Mouse (Mus musculus) liver, embryonic 15.5 days (tissue): ENCODE results near the gene Bloc1s3. TPM values are rescaled to one million over a fixed set of nuclear protein-coding genes. Genes with fewer than 3 reads are reported as not detected.
"Not testable (repeated sequence)": the region's sequence is repeated elsewhere in the genome, so short reads cannot be mapped to it uniquely, and the experiment has no call there.

Experiments used
- ATAC-seq: fragments of 200-750 bp; cut with Nextera tagmentation; 2 replicates; pipeline ENCODE4 v1.8.0; 2017; ENCODE audit warnings: moderate number of reproducible peaks, mild to moderate bottlenecking, moderate library complexity; ENCODE audit not compliant: insufficient read depth
- H3K27ac ChIP-seq: fragments of 300-500 bp; sonication (generic); replicated peaks from 2 replicates; pipeline ENCODE4 v1.5.1; 2015; ENCODE audit warnings: mild to moderate bottlenecking, inconsistent platforms
- H3K27me3 ChIP-seq: fragments of 300-500 bp; sonication (generic); 2 replicates; pipeline ENCODE4 v1.6.1; 2015; ENCODE audit warnings: mild to moderate bottlenecking, inconsistent platforms
- H3K36me3 ChIP-seq: fragments of 300-500 bp; sonication (generic); replicated peaks from 2 replicates; pipeline ENCODE4 v1.6.1; 2015; ENCODE audit warnings: moderate library complexity, mild to moderate bottlenecking, inconsistent platforms
- H3K4me1 ChIP-seq: fragments of 300-500 bp; sonication (generic); replicated peaks from 2 replicates; pipeline ENCODE4 v1.6.1; 2015; ENCODE audit warnings: inconsistent platforms
- H3K4me2 ChIP-seq: fragments of 300-500 bp; sonication (generic); 2 replicates; pipeline ENCODE4 v1.6.1; 2015; ENCODE audit warnings: moderate library complexity, mild to moderate bottlenecking, inconsistent platforms
- H3K4me3 ChIP-seq: fragments of 300-500 bp; sonication (generic); replicated peaks from 2 replicates; pipeline ENCODE4 v1.5.1; 2015; ENCODE audit warnings: mild to moderate bottlenecking, inconsistent platforms
- H3K9ac ChIP-seq: fragments of 300-500 bp; sonication (generic); 2 replicates; pipeline ENCODE4 v1.6.1; 2015; ENCODE audit warnings: moderate library complexity, mild to moderate bottlenecking, inconsistent platforms
- H3K9me3 ChIP-seq: fragments of 300-500 bp; sonication (generic); replicated peaks from 2 replicates; pipeline ENCODE4 v1.6.1; 2016; ENCODE audit warnings: inconsistent platforms
- WGBS: fragments of 180-500 bp; shearing (Covaris S2); methylation state at CpG from one replicate; pipeline ENCODE4 v1.1.7; 2015; ENCODE audit warnings: mixed read lengths; ENCODE audit not compliant: insufficient replicate concordance; 5-methylcytosine and 5-hydroxymethylcytosine counted together
- polyA plus RNA-seq: library from polyadenylated mRNA; unstranded; fragments of >200 nt; fragmentation: Nextera tagmentation; extraction: Ambion mirVana; gene quantifications from 2 replicates; pipeline ENCODE4 v1.2.1, GENCODE M21; 2015

Gene Bloc1s3
- polyA plus RNA-seq, 1 experiment from 2014 or later = 0.79 TPM

DNA sequence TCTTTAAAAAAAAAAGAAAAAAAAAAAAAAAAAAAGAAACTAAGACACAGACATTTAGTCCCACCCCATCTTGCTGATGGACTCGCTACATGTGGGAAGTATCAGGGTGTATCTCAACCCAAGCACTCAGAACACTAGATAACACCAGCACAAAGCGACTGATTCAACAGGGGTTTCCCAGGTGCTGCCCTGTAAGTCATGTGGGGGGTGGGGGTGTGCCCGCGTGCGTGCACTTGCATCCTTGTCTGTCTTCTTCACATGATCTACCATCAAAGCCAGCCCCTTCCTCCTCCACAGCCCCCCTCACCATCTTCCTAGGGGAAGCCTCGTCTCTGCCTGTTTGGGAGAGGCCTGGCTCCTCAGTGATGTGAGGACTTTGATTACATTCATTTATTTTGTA lies 4.2 kb upstream of the Bloc1s3 start:
- H3K27me3 ChIP-seq = peaks cover 28% of the 10 kb centered on the region
- H3K9me3 ChIP-seq = no peaks in the 10 kb centered on the region
- no peak overlapping the region for H3K27ac ChIP-seq
- H3K4me1 ChIP-seq = peaks cover 21% of the 10 kb centered on the region
- no peak overlapping the region for H3K4me3 ChIP-seq
- no peaks in the 10 kb centered on the region for H3K36me3 ChIP-seq
- H3K9ac ChIP-seq = no peak overlapping the region
- WGBS = 49% methylated on average over 6 of the region's 6 CpGs
- no peak overlapping the region for H3K4me2 ChIP-seq
- ATAC-seq = no peak

GRCm38 (mm10) chr7:19511934-19512333 lies 3.8 kb upstream of the Bloc1s3 start:
- Histone ChIP-seq H3K4me1 (peaks cover 26% of the 10 kb centered on the region), H3K27me3 (peaks cover 28% of the 10 kb centered on the region)
- ATAC-seq, H3K9me3 ChIP-seq, H3K36me3 ChIP-seq, H3K4me3 ChIP-seq, H3K9ac ChIP-seq, H3K4me2 ChIP-seq, H3K27ac ChIP-seq: not testable (repeated sequence)
- 71% methylated on average over 7 of the region's 7 CpGs for WGBS

DNA sequence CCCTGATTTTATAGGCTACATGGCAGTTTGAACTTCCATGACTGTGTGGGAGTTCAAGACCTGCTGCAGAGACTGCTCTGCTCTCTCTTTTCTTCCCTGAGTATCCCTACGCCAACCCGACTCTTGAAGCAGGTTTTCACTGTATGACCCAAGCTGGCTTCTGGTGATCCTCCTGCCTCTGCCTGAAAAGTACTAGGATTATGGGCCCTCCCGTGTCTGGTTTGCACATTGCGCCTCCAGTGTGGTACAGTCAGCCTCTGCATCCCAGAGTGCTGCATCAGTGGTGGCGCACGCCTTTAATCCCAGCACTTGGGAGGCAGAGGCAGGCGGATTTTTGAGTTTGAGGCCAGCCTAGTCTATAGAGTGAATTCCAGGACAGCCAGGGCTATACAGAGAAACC lies 1.6 kb upstream of the Bloc1s3 start:
- 77% methylated on average over 7 of the region's 7 CpGs for WGBS

GRCm38 (mm10) chr7:19508924-19509568 lies 879 bp upstream of the Bloc1s3 start:
- peak overlapping the region; percentile 93 for H3K4me2 ChIP-seq
- WGBS = 2% methylated on average over 15 of the region's 15 CpGs

More for the DNA sequence above, 1.6 kb upstream of the Bloc1s3 start:
- Histone ChIP-seq H3K9me3 (no peaks in the 10 kb centered on the region), H3K4me2 (peak overlapping the region; percentile 93), H3K4me1 (peaks cover 33% of the 10 kb centered on the region), H3K36me3 (no peaks in the 10 kb centered on the region), H3K27me3 (0 out of 2 replicates have a peak, but pooled peaks cover 8% of the 10 kb centered on the region), H3K9ac (no peak overlapping the region), H3K27ac (no peak overlapping the region), H3K4me3 (peak overlapping the region; percentile 93; the same call in 1 of the 2 replicates)
- ATAC-seq = no peak

DNA sequence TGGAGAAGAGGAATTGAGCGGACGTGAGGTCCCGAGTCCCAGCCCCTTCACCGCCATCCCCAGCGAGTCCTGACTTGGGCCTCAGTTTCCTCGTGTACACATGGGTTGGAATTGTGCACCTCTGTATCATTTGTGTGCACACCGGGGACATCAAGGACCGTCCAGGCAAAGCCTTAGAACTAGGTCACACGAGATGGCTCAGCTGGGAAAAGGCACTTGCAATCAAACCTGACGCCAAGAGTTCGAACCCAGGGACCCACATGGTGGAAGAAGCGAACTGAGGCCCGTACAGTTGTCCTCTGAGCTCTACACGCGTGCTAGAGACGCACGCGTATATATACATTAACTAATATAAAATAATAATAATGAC lies 570 bp downstream of the Bloc1s3 start:
- Histone ChIP-seq H3K36me3 (no peaks in the 10 kb centered on the region), H3K4me3 (peak overlapping the region; percentile 93), H3K4me2 (peak overlapping the region; percentile 93), H3K27me3 (0 out of 2 replicates have a peak, but pooled peaks cover 8% of the 10 kb centered on the region), H3K9ac (peak overlapping the region; percentile 78), H3K9me3 (no peaks in the 10 kb centered on the region), H3K27ac (peak overlapping the region; percentile 88; the same call in 1 of the 2 replicates), H3K4me1 (peaks cover 39% of the 10 kb centered on the region)
- 2% methylated on average over 18 of the region's 18 CpGs for WGBS
- ATAC-seq = no peak

More at GRCm38 (mm10) chr7:19508924-19509568, 879 bp upstream of the Bloc1s3 start:
- Histone ChIP-seq H3K27ac (peak overlapping the region; percentile 88), H3K36me3 (no peaks in the 10 kb centered on the region), H3K27me3 (0 out of 2 replicates have a peak, but pooled peaks cover 8% of the 10 kb centered on the region), H3K9me3 (no peaks in the 10 kb centered on the region), H3K4me3 (peak overlapping the region; percentile 93), H3K9ac (peak overlapping the region; percentile 78), H3K4me1 (peaks cover 33% of the 10 kb centered on the region)
- peak; percentile 19 for ATAC-seq

DNA sequence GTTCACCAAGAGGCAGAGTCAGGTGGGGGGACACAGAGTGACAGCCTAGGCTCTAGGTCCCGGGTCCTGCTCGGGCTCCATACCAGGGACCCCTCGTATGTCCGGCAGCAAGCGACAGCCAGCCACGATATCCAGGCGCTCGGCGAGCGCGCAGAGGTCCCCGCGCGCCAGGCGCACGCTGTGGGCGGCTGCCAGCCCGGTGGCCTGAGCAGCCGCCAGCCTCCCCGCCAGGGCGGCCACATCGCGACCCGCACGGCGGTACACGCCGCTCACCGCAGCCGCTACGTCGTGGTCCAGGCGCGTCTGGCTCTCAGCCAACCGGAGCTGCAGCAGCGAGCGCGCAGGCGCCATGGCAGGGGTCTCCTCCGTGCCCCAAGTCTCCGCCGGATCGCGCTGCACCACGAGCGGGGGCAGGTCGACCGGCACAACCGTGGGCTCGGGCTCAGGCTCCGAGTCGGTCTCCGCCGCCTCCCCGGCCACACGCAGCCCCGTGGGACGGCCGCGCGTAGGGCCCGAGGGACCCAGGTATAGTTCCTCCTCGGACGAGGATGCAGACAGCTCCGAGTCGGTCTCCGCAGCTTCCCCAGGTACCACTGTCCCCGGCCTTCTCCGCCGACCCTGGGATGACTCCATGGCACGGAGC lies 1.1 kb downstream of the Bloc1s3 start:
- H3K4me3 ChIP-seq = peak overlapping the region; percentile 93
- H3K27ac ChIP-seq = peak overlapping the region; percentile 88; the same call in 1 of the 2 replicates
- ATAC-seq = no peak
- H3K9me3 ChIP-seq = no peaks in the 10 kb centered on the region
- no peaks in the 10 kb centered on the region for H3K36me3 ChIP-seq
- H3K27me3 ChIP-seq = 0 out of 2 replicates have a peak, but pooled peaks cover 8% of the 10 kb centered on the region
- peak overlapping the region; percentile 93 for H3K4me2 ChIP-seq
- H3K9ac ChIP-seq = peak overlapping the region; percentile 78
- WGBS = 3% methylated on average over 71 of the region's 71 CpGs
- H3K4me1 ChIP-seq = peaks cover 39% of the 10 kb centered on the region

DNA sequence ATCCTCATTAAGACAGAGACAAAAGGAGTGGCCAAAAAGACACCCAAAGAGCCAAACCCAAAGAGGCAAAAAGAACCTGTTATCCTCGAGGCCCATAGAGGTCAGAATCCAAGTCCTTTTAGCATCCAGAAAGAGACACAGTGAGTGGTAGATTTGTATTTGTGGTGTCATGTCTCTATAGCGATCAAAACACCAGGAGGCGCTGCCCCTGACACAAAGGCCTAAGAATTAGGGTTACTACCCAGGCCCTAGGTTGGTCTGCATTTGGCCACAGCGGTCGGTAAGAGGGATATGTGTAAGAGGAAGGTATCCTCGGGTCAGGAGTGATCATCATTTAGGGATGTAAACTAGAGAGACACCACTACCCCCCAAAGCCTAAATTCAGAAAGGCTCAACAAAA lies 1.8 kb downstream of the Bloc1s3 start:
- Histone ChIP-seq H3K9ac (no peak overlapping the region), H3K4me2 (peak overlapping the region; percentile 93)

GRCm38 (mm10) chr7:19503481-19504068 lies 4.6 kb downstream of the Bloc1s3 start:
- Histone ChIP-seq H3K4me1 (peaks cover 36% of the 10 kb centered on the region), H3K9me3 (no peaks in the 10 kb centered on the region), H3K4me3 (no peak overlapping the region), H3K9ac (no peak overlapping the region), H3K27ac (no peak overlapping the region), H3K36me3 (no peaks in the 10 kb centered on the region), H3K27me3 (0 out of 2 replicates have a peak, but pooled peaks cover 8% of the 10 kb centered on the region), H3K4me2 (no peak overlapping the region)
- ATAC-seq = no peak
- WGBS = 29% methylated on average over 5 of the region's 5 CpGs

More for the DNA sequence above, 1.8 kb downstream of the Bloc1s3 start:
- ATAC-seq = no peak
- peaks cover 39% of the 10 kb centered on the region for H3K4me1 ChIP-seq
- 19% methylated on average over 6 of the region's 6 CpGs for WGBS
- H3K4me3 ChIP-seq = 0 out of 2 replicates have a peak overlapping the region, but pooled peaks have one; percentile 93
- no peak overlapping the region for H3K27ac ChIP-seq
- no peaks in the 10 kb centered on the region for H3K36me3 ChIP-seq
- H3K9me3 ChIP-seq = no peaks in the 10 kb centered on the region
- 0 out of 2 replicates have a peak, but pooled peaks cover 8% of the 10 kb centered on the region for H3K27me3 ChIP-seq

DNA sequence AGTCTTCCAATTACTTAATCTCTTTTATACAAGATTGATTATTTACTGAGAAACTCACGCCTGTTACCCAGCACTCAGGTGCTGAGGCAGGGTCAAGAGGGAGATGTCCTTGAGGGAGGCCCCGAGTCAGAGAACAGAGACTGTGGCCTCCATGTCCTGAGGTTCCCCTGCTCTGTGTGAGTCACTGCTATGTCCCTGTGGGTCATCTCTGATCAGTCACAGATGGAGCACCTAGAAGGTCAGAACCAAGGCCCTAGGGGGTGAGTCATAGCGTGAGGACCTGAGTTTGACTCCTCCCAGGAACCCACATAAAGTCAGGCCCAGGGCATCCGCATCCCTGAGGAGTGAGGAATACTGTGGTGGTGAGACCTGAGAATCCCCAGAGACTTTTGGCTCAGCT lies 6.5 kb downstream of the Bloc1s3 start:
- H3K4me1 ChIP-seq = peaks cover 22% of the 10 kb centered on the region
- H3K9ac ChIP-seq = no peak overlapping the region
- H3K4me2 ChIP-seq = no peak overlapping the region
- no peaks in the 10 kb centered on the region for H3K9me3 ChIP-seq
- no peak overlapping the region for H3K4me3 ChIP-seq
- 74% methylated on average over 4 of the region's 4 CpGs for WGBS
- no peak overlapping the region for H3K27ac ChIP-seq
- no peaks in the 10 kb centered on the region for H3K27me3 ChIP-seq
- H3K36me3 ChIP-seq = no peaks in the 10 kb centered on the region
- ATAC-seq = no peak

- WGBS = 35% methylated on average over 12 of the region's 12 CpGs
Measured at GRCm38 (mm10) chr7:19500420-19501363, 7.5 kb downstream of the Bloc1s3 start.

More at GRCm38 (mm10) chr7:19500420-19501363, 7.5 kb downstream of the Bloc1s3 start:
- no peak overlapping the region for H3K4me3 ChIP-seq
- H3K27ac ChIP-seq = no peak overlapping the region
- no peak for ATAC-seq
- H3K4me2 ChIP-seq = no peak overlapping the region
- peaks cover 22% of the 10 kb centered on the region; the same call in 1 of the 2 replicates for H3K4me1 ChIP-seq
- no peaks in the 10 kb centered on the region for H3K36me3 ChIP-seq
- no peaks in the 10 kb centered on the region for H3K27me3 ChIP-seq
- no peak overlapping the region for H3K9ac ChIP-seq
- no peaks in the 10 kb centered on the region for H3K9me3 ChIP-seq
